Mouse (Mus musculus): ENCODE measurements around the gene Pfdn2. TPM values are rescaled to one million over a fixed set of nuclear protein-coding genes. Genes with fewer than 3 reads are reported as not detected.
"Not testable (repeated sequence)": the region's sequence is repeated elsewhere in the genome, so short reads cannot be mapped to it uniquely, and the experiment has no call there.

Pfdn2 gene
- 46.2 and 47.7 TPM in 2 replicates for polyA plus RNA-seq (2015; fragmentation: Nextera tagmentation; extraction: Ambion mirVana)

DNA sequence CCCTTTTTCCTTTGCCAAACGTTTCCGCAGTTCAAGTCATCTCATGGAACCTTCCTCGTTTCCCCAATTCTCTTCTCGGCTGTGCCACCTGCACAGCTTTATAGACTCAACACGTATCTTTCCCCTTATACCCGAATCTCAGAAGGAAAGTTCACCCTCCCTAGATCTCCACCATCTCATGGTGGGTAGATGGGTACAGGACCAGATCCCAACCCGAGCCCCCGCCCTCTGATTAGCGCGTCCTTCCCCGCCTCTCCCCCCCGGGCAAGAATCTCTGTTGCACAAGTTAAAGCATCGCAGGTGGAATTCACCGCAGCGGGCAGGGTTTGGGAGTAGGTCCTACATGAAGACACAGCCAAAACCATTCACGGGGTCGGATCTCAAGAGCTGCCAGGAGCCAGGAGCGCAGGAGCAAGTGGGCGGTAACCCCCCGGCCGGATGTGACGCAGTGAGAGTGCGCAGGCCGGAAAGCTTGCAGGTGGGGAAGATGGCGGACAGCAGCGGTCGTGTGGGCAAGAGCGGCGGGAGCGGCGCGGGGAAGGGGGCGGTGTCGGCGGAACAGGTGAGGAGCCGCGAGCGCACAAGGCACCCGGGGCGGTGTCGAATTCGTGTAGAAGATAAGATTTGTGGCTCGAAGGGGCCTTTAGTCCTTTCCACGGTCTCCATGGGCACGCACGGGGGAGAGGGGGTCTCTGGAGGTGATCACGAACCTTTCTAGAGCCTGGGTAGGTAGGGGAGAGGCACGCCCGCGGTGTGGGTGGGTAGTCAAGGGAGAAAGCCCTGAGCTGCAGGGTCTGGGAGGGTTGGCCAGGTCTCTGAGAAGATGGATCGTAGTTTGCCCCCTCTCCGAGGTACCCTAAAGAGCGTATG, at the start of gene Pfdn2, which contains the start of gene Nit1:
Gene Pfdn2, plus strand, starts transcription at position 446 of the 870 bp plus-strand sequence.
Gene Nit1, minus strand, starts transcription at position 422 of the 870 bp plus-strand sequence.
- peaks cover 20% of the 10 kb centered on the region for H3K4me1 ChIP-seq (ENCODE audit: insufficient read depth)
- H3K4me2 ChIP-seq (ENCODE audit: low read depth, low read length) = peak within 1 kb of the TSS; percentile 74
- H3K27me3 ChIP-seq (ENCODE audit: insufficient read depth, low read length) = no peaks in the 10 kb centered on the region
- no peak for TF ChIP-seq CTCF (IDR thresholded peaks at IDR 0.05; ENCODE audit: low read depth)
- TF ChIP-seq EP300 (IDR thresholded peaks at IDR 0.05; ENCODE audit: low read depth) = 0 out of 2 replicates have a peak, but pooled peaks have one; percentile 15
- H3K9me3 ChIP-seq (ENCODE audit: low read length) = no peaks in the 10 kb centered on the region; the same call in 1 of the 2 replicates
- H3K27ac ChIP-seq (ENCODE audit: low read depth) = peak within 1 kb of the TSS; percentile 50
- H3K4me3 ChIP-seq (ENCODE audit: low read depth, low read length) = peak within 1 kb of the TSS; percentile 85
- peaks cover 26% of the 10 kb centered on the region for H3K36me3 ChIP-seq (replicated peaks; ENCODE audit: insufficient read depth, low read length)
- DNase-seq (peak; percentile 94), ATAC-seq (peak; percentile 88)
- WGBS (ENCODE audit: insufficient replicate concordance) = 1% methylated on average over 53 of the region's 53 CpGs
- peak within 1 kb of the TSS; percentile 75 for H3K9ac ChIP-seq (replicated peaks)

- WGBS (ENCODE audit: insufficient replicate concordance) = 70% methylated on average over 3 of the region's 3 CpGs
- no peak overlapping the region for H3K4me2 ChIP-seq (ENCODE audit: low read depth, low read length)
- peaks cover 2% of the 10 kb centered on the region; the same call in 1 of the 2 replicates for H3K9me3 ChIP-seq (ENCODE audit: low read length)
- H3K36me3 ChIP-seq (replicated peaks; ENCODE audit: insufficient read depth, low read length) = no peaks in the 10 kb centered on the region
- no peak overlapping the region for H3K4me3 ChIP-seq (ENCODE audit: low read depth, low read length)
- no peak for DNase-seq
- TF ChIP-seq EP300 (IDR thresholded peaks at IDR 0.05; ENCODE audit: low read depth) (no peak), CTCF (IDR thresholded peaks at IDR 0.05; ENCODE audit: low read depth) (no peak)
- no peak overlapping the region for H3K9ac ChIP-seq (replicated peaks)
- H3K27me3 ChIP-seq (ENCODE audit: insufficient read depth, low read length) = peaks cover 8% of the 10 kb centered on the region
- no peak for ATAC-seq
- no peak overlapping the region for H3K27ac ChIP-seq (ENCODE audit: low read depth)
- H3K4me1 ChIP-seq (ENCODE audit: insufficient read depth) = peaks cover 7% of the 10 kb centered on the region
These were observed 47.2 kb upstream of the Pfdn2 start for GRCm38 (mm10) chr1:171298226-171298625.

DNA sequence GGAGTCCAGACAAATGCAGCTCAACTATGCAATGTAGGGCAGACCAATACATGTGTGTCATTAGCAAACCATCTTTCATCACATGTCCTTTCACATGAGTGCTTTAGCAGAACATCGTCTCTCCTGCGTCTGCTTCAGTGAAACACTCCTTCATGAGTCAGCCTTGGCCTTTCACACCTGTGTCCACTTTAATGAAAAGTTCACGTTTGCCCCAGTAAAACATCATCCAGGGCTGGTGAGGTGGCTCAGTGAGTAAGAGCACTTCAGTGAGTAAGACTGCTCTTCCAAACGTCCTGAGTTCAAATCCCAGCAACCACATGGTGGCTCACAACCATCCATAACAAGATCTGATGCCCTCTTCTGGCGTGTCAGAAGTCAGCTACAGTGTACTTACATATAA, 39.3 kb upstream of the Pfdn2 start:
- DNase-seq; H3K9ac ChIP-seq (replicated peaks); H3K27ac ChIP-seq (ENCODE audit: low read depth); ATAC-seq; H3K27me3 ChIP-seq (ENCODE audit: insufficient read depth, low read length); H3K9me3 ChIP-seq (ENCODE audit: low read length); H3K4me2 ChIP-seq (ENCODE audit: low read depth, low read length); H3K4me3 ChIP-seq (ENCODE audit: low read depth, low read length); H3K36me3 ChIP-seq (replicated peaks; ENCODE audit: insufficient read depth, low read length); H3K4me1 ChIP-seq (ENCODE audit: insufficient read depth): not testable (repeated sequence)
- WGBS (ENCODE audit: insufficient replicate concordance) = 66% methylated on average over 5 of the region's 5 CpGs

GRCm38 (mm10) chr1:171309321-171309720, 36.1 kb upstream of the Pfdn2 start:
- Histone ChIP-seq H3K36me3 (replicated peaks; ENCODE audit: insufficient read depth, low read length) (no peaks in the 10 kb centered on the region), H3K4me3 (ENCODE audit: low read depth, low read length) (no peak overlapping the region), H3K27ac (ENCODE audit: low read depth) (no peak overlapping the region), H3K4me1 (ENCODE audit: insufficient read depth) (no peaks in the 10 kb centered on the region), H3K9me3 (ENCODE audit: low read length) (no peaks in the 10 kb centered on the region), H3K27me3 (ENCODE audit: insufficient read depth, low read length) (no peaks in the 10 kb centered on the region), H3K4me2 (ENCODE audit: low read depth, low read length) (no peak overlapping the region), H3K9ac (replicated peaks) (no peak overlapping the region)
- ATAC-seq (no peak), DNase-seq (no peak)
- TF ChIP-seq EP300 (IDR thresholded peaks at IDR 0.05; ENCODE audit: low read depth) = no peak
- WGBS (ENCODE audit: insufficient replicate concordance) = 63% methylated on average over 2 of the region's 2 CpGs

DNA sequence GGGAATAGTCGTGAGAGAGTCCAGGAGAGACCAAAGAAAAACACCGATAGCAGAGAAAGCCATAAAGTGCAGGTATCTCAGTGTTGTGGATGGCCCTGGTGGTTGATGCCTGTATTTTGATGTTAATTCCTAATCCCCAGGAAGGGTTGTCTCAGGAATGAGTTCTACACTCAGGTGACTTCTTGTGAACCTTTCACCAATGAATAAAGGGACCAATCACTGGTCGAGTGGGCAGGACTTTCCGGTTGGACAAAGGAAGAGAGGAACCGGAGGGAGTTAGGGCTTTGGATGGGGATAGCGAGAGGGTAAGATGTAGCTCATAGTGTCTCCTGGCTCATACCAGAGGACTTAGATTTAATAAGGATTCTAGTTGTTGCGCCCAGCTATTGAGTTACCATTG, 25.7 kb upstream of the Pfdn2 start:
- H3K9me3 ChIP-seq (ENCODE audit: low read length) = no peaks in the 10 kb centered on the region
- H3K9ac ChIP-seq (replicated peaks) = no peak overlapping the region
- H3K36me3 ChIP-seq (replicated peaks; ENCODE audit: insufficient read depth, low read length) = no peaks in the 10 kb centered on the region
- TF ChIP-seq CTCF (IDR thresholded peaks at IDR 0.05; ENCODE audit: low read depth) (no peak), EP300 (IDR thresholded peaks at IDR 0.05; ENCODE audit: low read depth) (no peak)
- H3K4me3 ChIP-seq (ENCODE audit: low read depth, low read length) = no peak overlapping the region
- 0 out of 2 replicates have a peak, but pooled peaks cover 4% of the 10 kb centered on the region for H3K4me1 ChIP-seq (ENCODE audit: insufficient read depth)
- DNase-seq = no peak
- ATAC-seq = no peak
- 36% methylated on average over 7 of the region's 7 CpGs for WGBS (ENCODE audit: insufficient replicate concordance)
- H3K27me3 ChIP-seq (ENCODE audit: insufficient read depth, low read length) = no peaks in the 10 kb centered on the region
- no peak overlapping the region for H3K27ac ChIP-seq (ENCODE audit: low read depth)
- peak overlapping the region; percentile 14; the same call in 1 of the 2 replicates for H3K4me2 ChIP-seq (ENCODE audit: low read depth, low read length)

DNA sequence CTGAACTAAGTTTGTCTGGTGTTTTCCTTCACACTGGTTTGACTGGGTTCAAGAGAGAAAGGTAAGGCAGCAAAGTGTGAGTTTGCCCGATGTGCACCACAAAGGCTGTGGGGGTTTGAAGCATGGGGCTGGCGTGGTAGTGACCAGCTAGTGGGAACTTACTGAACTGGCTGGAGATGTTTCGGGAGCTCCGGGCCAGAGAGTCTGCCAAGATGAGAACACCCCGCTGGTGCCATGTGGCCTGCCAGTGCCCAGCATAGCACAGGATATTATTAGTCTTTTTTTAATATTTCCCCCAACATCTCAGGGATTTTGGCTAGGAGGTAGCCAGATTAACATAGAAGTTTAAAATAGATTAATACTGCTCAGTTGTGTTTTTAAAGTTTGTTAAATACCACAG, 25.3 kb upstream of the Pfdn2 start:
- Histone ChIP-seq H3K36me3 (replicated peaks; ENCODE audit: insufficient read depth, low read length) (no peaks in the 10 kb centered on the region), H3K27ac (ENCODE audit: low read depth) (no peak overlapping the region), H3K4me1 (ENCODE audit: insufficient read depth) (0 out of 2 replicates have a peak, but pooled peaks cover 4% of the 10 kb centered on the region), H3K9me3 (ENCODE audit: low read length) (no peaks in the 10 kb centered on the region), H3K27me3 (ENCODE audit: insufficient read depth, low read length) (no peaks in the 10 kb centered on the region), H3K4me3 (ENCODE audit: low read depth, low read length) (no peak overlapping the region), H3K9ac (replicated peaks) (no peak overlapping the region), H3K4me2 (ENCODE audit: low read depth, low read length) (peak overlapping the region; percentile 14; the same call in 1 of the 2 replicates)
- TF ChIP-seq CTCF (IDR thresholded peaks at IDR 0.05; ENCODE audit: low read depth) = no peak
- TF ChIP-seq EP300 (IDR thresholded peaks at IDR 0.05; ENCODE audit: low read depth) = no peak
- no peak for DNase-seq
- WGBS (ENCODE audit: insufficient replicate concordance) = 42% methylated on average over 5 of the region's 5 CpGs
- no peak for ATAC-seq
